Mouse (Mus musculus) G1E (cell line): ENCODE measurements at regions not wholly inside any gene's neighbourhood (a gene's known extent, or its start where the extent isn't known, plus 50 kb on each side); places are given as distances from the start of the nearest gene placed in this dataset.

ENCODE experiments used
- CTCF ChIP-seq: IDR thresholded peaks from 2 replicates; pipeline ENCODE4 v1.5.1; 2012; ENCODE audit warnings: low read depth, low read length, inconsistent platforms, mixed read lengths
- GATA1 ChIP-seq: IDR thresholded peaks from 2 replicates; pipeline ENCODE4 v1.6.1; 2012; ENCODE audit warnings: borderline replicate concordance, low read length, inconsistent platforms, mixed read lengths

DNA sequence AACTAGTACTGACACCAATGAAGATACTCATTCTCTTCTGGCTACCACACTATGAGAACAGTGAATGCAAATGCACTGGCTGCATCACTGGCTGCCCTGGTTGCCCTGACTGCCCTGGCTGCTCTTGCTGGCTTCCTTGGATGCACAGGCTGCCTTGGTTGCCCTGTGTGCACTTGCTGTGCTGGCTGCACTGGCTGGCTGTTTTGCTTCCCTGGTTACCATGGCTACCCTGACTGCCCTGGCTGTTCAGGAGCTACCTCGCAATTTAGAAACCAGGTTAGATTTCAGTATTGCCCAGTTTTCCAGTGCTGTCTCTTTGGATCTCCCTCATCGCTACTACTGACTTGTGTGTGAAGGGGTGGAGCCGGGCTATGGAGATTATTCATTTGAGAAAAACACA is 175.7 kb downstream of the Fat4 start:
- TF ChIP-seq CTCF (no peak), GATA1 (no peak)
